Mouse (Mus musculus) heart, adult 9 months (tissue): Measurements from ENCODE around the gene Ubxn4.
"Not testable (repeated sequence)": the region's sequence is repeated elsewhere in the genome, so short reads cannot be mapped to it uniquely, and the experiment has no call there.

Source experiments
- DNase-seq, 2 experiments: peaks; one replicate each; pipeline ENCODE4 v3.0.0; 2022; ENCODE audit warnings: low spot score in 2 of 2

Ubxn4 gene

DNA sequence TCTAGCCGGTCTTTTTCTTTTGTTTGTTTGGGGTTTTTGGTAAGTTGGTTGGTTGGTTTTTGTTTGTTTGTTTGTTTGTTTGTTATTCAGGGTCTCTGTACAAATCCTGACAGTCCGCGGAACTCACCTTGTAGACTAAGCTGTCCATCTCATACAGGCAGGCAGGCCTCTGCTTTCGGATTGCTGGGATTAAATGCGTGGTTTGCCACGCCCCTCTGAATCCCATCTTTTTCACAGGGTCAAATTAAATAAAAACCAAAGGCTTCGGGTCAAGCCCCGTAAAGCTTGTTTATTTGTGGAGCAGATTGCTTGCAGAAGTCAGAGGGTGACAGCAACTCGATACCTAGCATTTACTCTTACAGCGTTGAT lies at the start of gene Ubxn4:
Gene Ubxn4 (plus strand): TSS at position 338 of the 369 bp plus-strand sequence.
- DNase-seq: no peak

DNA sequence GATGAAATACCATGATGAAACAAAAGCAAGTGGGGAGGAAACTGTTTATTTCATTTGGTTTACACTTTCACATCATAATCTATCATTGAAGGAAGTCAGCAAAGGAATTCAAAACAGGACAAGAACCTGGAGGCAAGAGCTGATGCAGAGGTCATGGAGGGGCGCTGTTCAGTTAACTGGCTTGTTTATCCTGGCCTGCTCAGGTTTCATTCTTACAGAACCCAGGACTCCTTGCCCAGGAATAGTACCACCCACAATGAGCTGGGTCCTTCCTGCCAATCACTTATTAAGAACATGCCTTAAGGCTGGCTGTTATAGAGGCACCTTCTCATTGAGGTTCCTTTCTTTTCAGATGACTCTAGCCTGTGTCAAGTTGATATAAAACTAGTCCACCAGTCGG lies 49.8 kb upstream of the Ubxn4 start:
- no peak for DNase-seq

DNA sequence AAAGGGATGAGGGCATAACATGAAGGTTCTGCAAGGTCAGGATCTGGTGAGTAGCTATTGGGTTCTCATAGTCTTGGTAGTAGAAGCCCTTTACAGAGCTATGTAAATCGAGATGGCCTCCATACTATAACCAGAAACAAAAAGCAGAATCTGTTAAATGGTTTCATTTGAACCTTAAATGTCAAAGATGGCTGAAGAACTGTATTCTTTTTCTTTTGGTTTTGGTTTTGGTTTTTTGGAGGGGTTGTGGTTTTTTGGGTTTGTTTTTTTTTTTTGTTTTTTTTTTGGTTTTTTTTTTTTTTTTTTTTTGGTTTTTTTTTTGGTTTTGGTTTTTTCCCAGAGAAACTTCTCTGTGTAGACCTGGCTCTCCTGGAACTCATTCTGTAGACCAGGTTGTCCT lies 46.4 kb upstream of the Ubxn4 start:
- DNase-seq: no peak

DNA sequence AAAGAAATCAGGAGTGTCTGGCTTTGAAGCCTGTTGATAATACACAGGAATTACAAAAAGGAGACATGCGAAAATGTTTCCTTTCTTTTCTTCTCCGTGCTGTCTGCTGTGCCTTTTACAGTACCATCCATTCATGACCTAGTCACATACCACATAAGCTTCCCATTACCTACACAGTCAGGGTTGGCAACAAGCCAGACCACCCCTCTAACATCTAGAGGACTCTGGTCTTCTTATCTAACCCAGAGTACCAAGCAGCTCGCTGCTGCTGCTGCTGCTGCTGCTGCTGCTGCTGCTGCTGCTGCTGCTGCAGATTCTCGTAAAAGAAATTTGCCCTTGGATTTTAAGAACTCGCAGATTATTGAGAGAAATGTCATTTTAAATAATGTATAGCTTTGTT lies 30.5 kb upstream of the Ubxn4 start:
- no peak for DNase-seq

DNA sequence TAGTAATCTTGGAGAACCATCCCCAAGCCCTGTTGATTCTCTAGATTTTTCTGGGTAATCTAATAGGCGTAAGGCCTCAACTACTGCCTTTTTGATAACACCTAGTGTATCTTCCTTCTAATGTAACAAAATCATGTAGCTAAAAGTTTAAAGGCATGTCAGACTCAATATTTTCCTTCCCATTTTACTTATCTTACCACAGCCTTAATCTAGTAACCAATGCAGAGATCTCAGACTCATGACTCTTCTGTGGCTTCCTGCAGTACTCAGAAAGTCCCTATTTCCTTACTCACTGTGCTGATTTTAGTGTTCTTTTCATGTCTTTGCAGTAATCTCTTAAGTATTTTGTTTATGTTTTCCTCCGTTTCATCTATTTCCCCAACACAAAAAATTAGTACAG lies 21.9 kb upstream of the Ubxn4 start:
- no peak for DNase-seq

DNA sequence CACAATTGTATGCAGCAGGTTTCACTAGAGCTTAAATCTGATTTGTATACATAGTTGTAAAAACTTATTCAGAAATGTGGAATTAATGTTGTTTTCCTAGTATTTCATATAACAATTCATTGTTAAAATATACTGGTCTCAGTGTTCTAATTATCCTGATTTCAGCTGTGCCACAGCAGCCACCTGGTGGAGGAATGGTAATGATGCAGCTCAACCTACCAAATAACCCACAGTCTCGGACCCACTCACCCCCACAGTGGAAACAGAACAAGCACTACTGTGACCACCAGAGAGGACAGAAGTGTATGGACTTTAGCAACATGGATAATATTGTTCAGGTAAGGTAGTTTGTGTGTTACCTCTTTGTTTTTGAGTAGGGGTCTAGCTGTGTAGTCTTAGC lies 20.5 kb upstream of the Ubxn4 start:
- DNase-seq: no peak

DNA sequence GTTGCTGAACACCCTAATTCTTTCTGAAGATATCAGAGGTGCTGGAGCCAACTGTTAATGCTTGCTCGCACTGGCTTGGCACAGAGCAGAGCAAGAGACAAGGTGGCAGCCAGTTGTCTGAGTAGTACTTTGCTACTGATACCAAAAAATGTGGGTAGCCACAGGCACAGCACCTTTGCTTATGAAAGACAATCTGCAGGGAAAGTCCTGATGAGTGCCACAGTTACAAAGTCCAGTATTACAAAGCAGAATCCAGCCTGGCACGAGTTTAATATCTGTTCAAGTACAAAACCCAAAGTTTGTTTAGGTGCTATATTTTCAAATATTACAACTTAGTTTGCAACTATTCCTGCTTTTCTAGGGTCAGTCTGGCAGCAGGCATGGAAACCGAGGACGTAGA lies 8.6 kb upstream of the Ubxn4 start:
- no peak for DNase-seq

DNA sequence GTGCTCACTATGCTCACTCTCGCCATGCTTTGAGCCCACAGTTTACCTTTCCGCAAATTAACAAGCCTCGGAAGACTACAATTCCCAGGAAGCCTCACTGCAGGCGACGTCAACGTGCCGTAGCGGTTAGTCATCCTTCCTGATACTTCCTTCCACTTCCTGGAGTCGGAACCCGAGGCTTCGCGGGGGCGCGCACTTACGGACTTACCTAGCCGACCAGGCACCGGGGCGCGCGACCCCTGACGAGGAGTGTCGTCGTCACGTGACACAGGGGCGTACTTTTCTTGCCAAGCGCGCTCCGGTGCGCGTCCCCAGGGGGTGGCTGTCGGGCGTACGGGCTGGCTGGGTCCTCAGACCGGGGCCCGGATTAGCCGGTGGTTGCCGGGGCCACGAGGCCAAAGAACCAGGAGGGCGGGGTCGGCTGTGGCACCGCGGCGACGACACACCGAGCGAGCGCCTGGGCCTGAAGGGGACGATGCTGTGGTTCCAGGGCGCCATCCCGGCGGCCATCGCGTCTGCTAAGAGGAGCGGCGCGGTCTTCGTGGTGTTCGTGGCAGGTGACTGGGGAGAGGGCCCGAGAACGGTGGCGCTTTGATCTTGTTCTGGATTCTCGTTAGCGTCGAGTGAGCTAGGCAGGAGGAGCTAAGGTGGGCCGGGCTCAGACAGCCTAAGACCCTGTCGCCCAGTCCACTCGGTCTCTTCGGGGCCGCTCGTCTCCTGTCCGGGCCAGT lies 397 bp downstream of the Ubxn4 start:
- peak; percentile 95 to 96 for DNase-seq

DNA sequence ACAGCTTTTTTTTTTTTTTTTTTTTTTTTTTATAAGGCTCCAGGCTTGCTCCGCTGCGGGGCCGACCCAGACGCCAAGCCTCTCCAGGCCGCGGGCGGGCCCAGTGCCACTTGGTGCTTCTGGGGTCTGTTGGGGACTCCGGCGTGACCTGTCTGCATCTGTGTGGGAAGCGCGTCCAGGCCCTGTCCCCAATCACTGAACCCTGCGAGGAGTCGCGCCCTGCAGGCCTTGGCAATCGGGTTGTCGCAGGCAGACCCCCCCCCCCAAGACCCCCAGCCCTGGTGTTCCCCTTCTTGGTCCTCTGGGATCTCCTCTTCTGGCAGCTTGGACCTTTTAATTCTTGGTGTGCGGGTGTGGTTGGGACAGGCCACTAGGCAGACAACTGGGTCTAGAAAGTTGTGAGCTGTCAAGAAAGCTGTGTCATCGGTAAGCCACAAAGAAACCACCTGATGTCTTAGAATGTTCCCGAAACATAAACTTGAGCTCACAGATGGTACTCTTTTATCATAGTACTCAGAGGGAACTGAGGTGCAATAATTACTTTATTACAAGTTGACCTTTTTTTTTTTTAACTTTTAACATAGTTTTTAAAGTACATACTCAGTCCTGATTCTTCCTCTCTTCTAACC lies 1.1 kb downstream of the Ubxn4 start:
- peak in 1 of 2 experiments; percentile 8 for DNase-seq

DNA sequence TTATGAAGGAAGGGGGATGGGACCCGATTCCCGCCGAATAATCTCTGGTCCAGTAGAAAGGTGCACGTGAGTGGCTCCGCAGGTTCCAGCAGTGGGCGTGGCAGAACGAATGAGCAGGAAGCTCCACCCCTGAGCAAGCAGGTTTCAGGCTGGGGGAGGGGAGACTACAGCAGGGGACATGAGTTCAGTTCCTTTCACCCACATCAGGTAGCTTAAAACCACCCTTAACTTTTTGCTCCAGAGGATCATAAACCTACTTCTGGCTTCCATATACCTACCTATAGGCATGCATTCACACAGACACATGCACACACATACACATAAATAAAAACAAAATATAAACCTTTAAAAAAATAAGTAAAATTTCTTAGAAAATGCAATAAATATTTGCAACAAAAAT lies 23.3 kb downstream of the Ubxn4 start:
- DNase-seq: not testable (repeated sequence)

DNA sequence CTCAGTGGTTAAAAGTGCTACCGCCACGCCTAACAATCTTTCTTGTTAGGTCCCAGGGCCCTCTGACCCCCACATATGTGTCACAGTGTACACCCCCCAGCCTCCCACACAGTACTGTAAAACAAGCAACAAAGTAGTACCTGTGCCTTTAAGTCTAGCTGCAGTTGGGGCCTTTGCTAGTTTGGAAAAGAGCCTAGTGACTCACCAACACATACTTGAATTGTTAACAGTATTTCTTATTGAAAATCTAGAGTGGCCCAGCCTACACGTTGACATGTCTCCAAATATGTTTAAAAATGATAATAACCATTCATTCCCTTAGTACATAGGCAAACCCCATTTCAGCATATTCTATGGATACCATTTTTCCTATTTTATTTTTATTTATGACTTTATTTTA lies 27.0 kb downstream of the Ubxn4 start:
- DNase-seq: no peak

DNA sequence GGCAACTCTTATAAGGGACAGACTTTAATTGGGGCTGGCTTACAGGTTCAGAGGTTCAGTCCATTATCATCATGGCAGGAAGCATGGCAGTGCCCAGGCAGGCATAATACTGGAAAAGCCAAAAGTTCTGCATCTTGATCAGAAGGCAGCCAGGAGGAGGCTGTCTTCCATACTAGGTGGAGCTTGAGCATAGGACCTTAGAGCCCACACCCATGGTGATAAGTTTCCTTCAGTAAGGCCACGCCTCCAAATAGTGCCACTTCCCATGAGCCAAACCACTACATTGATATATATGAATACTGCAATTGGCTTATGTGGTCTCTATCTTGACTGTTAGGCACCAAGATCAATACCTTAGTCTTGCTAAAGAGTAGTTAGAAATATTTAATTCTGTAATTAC lies 32.1 kb downstream of the Ubxn4 start:
- no peak for DNase-seq

DNA sequence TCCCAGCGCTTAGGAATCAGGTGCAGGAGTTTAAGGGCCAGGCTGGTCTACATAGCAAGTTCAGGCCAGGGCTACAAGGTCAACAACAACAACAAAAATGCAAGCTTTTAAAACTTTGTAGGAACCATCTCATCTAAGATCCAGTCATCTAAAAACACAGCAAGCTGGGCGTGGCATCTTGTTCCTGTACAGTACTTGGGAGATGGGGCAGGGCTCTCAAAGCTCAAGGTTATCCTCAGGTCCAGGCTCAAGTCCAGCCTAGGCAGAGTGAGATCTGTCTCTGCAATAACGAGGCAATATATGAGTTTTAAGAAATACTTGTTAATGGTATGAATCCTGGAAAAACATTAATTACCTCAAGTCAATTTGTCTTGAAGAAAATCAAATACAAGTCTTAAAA lies 34.8 kb downstream of the Ubxn4 start:
- DNase-seq: no peak

DNA sequence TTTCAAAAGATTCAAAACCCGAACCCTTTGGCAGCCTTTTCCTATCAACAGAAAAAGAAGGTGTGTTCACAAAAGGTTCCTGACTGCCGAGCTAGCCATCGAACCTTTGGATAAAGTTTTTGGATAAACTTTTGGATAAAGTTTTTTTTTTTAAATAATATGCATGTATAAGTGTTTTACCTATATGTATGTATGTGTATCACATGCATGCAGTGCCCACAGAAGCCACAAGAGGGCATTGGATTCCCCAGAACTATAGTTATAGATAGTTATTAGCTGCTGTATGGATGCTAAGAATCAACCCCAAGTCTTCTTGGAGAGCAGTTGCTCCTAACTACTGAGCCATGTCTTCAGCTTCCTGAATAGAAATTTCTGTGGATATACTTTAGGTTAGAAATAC lies 38.0 kb downstream of the Ubxn4 start:
- no peak for DNase-seq

DNA sequence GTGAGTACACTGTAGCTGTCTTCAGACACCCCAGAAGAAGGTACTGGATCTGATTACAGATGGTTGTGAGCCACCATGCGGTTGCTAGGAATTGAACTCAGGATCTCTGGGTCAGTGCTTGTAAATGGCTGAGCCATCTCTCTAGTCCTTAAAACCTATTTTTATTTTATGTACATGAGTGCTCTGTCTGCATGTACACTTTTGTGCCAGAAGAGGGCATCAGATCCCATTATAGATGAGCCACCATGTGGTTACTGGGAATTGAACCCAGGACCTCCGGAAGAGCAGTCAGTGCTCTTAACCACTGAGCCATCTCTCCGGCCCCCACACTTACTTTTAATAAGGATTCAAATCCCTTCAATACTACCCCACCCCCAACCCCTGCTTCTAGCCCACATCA lies 39.2 kb downstream of the Ubxn4 start:
- DNase-seq: no peak

DNA sequence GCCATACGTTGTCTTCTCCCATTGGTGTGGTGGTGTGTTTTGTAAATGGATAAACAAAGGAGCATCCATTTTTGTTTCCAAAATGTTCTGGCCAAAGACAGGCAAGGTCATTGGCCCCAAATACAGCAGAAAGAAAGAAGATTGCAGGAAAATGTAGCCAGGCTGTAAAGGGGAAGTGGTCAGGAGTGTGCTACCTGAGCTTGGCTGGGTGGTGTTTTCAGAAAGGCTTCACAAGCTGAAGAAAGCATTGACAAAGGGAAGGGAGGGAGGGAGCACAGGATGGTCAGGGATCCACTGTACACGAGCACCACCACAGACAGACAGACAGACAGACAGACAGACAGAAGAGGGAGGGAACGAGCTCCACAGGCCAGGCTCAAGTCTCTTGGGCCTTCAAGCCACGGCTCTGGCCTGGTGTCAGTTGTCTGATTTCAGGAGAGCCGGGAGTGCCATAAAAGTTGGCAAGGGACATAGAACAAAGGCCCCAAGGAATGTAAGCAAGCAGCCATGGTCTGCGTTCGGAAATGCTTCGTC lies 40.5 kb downstream of the Ubxn4 start:
- DNase-seq: no peak

DNA sequence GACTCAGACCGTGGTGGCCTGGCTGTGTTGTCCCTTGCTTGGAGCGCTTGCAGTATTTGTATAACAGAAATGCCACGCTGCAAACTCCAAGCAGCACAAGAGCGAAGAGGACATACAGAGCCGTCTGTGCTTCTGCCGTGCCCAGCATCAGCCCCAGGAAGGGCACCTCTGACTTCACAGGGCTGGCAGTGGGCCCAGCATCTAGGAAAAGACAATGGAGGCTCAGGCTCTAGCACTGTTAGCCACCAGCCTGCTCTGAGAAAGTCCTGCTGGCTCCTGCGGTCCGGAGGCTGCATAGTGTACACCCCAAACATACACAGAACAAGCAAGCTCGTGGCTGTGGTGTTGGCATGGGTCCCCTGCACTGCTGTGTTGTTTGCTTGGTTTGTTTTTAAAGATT lies 41.4 kb downstream of the Ubxn4 start:
- no peak for DNase-seq

DNA sequence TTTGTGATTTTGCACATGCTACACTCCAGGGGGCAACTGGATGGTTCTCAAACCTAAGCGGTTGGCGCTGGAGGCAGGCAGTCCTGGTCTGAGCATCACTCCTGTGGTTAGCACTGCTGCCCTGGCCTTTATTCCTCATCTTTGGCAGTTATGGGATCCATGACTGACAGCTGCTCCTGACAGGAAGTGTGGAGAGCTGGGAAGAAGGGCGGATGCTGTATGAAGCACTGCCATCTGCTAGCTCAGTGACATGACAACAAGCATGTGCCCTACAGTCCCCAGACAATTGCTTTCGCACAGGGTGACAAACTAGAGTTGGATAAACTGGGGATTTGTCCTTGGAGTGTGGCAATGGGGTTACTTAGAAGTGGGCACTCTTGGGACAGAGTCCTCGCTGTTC lies 46.5 kb downstream of the Ubxn4 start:
- no peak for DNase-seq

DNA sequence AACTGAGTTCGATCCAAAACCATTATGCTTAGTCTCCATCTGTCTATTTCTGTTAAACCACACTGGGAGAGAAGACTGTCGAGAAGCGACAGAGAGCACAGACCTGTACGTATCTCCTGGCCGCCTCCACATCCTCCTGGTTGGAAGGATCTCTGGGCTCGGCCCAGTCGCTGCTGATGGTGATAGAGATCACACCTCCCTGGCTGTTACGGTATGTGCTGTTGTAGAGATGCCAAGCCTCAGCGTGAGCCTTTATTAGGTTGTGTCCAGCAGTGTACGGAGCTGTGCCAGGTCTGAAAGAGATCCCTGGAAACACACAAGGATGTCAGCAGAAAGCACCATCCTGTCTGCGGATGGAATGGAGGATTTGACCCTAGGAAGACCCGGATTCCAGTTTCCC lies 49.8 kb downstream of the Ubxn4 start:
- DNase-seq: no peak

DNA sequence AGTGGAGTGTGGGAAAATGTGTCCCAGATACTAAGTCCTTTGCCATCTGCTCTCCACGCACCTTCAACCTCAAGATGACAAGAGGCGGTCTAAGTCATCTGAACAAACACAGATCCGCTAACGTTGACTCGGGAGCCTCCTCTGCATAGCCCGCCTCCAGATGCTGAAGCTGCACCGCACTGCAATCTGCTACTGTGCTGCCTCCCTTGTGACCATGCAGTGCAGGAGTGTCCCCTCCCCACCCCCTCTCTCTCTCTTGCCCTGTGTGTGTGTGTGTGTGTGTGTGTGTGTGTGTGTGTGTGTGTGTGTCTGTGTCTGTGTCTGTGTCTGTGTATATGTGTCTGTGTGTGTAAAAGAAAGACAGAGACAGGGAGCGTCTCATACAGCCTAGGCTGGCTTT lies 51.5 kb downstream of the Ubxn4 start:
- no peak for DNase-seq

DNA sequence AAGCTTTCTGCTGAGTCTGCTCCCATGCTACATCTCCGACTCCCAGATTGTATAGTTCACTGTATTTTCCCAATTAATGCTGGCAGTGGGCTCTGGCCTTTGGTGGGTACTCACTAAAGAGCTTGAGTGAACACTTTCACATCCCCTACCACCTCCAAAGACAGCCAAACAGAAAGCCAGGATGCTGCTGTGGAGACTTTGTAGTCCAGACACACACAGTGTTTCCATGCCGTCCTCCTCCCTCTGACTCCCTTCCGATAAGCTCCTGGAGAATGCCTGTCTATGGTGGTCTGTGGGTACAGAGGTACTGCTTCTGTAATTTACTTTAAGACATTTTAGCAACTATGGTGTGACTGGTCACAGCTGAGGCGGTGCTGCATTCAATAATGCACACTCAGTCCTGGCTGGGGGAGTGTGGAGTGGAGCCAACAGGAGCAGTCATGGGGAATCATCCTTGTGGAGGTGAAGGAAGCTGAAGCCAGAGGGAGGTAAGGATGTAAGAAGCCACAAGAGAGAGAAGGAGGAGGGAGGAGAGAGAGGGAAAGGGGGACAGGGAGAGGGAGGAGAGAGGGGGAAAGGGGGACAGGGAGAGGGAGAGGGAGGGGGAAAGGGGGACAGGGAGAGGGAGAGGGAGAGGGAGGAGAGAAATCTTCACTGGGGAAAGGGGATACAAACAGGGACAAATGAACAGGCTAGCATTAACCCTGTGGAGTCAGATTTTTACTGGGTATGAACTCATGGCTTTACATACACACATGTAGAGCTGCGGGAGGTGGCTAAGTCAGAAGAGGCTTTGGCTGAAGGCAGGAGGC lies 52.2 kb downstream of the Ubxn4 start:
- no peak for DNase-seq

DNA sequence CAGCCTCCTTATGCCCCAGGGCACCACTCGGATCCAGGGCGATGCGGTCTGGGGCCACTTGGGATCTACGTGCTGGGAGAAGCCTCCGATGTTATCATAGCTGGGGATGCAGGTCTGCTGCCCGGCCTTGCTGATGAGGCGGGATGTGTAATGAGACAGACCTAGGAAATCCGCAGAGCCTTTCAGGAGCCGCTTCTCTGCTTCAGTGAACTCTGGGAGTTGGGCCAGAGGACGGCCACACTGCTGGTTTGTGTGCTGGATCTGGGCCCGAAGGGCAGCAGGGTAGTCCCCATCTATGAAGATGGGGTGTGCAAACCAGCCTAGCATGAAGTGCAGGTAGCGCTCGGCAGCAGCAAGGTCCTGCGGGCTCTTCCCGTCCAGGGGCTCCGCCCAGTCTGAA lies 60.1 kb downstream of the Ubxn4 start:
- DNase-seq: no peak

DNA sequence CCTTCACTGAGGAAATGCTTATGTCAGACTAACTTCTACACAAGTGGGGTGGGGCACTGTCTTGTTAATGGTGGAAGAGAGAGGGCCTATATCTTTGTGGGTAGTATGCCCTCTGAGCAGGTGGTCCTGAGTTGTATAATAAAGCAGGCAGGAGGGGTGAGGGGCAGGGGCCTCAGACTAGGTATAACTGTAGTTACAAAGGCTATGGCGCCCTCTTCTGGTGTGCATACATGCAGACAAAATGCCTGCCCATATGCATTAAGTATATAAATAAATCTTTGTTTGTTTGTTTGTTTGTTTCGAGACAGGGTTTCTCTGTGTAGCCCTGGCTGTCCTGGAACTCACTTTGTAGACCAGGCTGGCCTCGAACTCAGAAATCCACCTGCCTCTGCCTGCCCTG lies 65.3 kb downstream of the Ubxn4 start:
- DNase-seq: no peak
